In genomic region chr8:120268541-120268980, GRCm38 (mm10) we compare ENCODE assay signal across 9 mouse cellular contexts. TPM values are rescaled to one million over a fixed set of nuclear protein-coding genes. Genes with fewer than 3 reads are reported as not detected.
DNase-seq lines count a peak whose midpoint lies in the region; ATAC-seq lines count a peak whose summit lies in the region.
"Had no signal": no experiment of that assay in that cellular context is flagged by ENCODE, and none has a peak within 500 bp of the region (broad histone marks: within the 10 kb centered on the region; RNA-seq: fewer than 3 reads in every experiment).

No protein-coding gene starts in this region.

- no peak overlapping the region for H3K9ac ChIP-seq in forebrain, embryonic 12.5 days
- H3K9ac ChIP-seq in limb, embryonic 11.5 days (ENCODE audit: low read length) = no peak overlapping the region
- H3K9ac ChIP-seq: neural tube, embryonic 12.5 days had no signal

- H3K36me3 ChIP-seq in forebrain, embryonic 12.5 days (replicated peaks) = no peaks in the 10 kb centered on the region
- H3K36me3 ChIP-seq in limb, embryonic 11.5 days (ENCODE audit: control insufficient read depth, insufficient read depth, low read length) = no peaks in the 10 kb centered on the region
- H3K36me3 ChIP-seq: neural tube, embryonic 12.5 days had no signal

- peaks cover 67% of the 10 kb centered on the region for H3K4me1 ChIP-seq in forebrain, embryonic 12.5 days
- peaks cover 74% of the 10 kb centered on the region for H3K4me1 ChIP-seq in limb, embryonic 11.5 days (ENCODE audit: control insufficient read depth, insufficient read depth, low read length)

- no peak overlapping the region for H3K4me3 ChIP-seq in forebrain, embryonic 12.5 days (replicated peaks)
- H3K4me3 ChIP-seq in limb, embryonic 11.5 days (ENCODE audit: low read depth, low read length) = no peak overlapping the region
- H3K4me3 ChIP-seq: neural tube, embryonic 12.5 days had no signal

- H3K9me3 ChIP-seq in forebrain, embryonic 12.5 days = no peaks in the 10 kb centered on the region
- no peaks in the 10 kb centered on the region for H3K9me3 ChIP-seq in limb, embryonic 11.5 days (ENCODE audit: control insufficient read depth, low read length)
- H3K9me3 ChIP-seq: neural tube, embryonic 12.5 days had no signal

- WGBS in forebrain, embryonic 12.5 days = 75% methylated on average over 19 of the region's 19 CpGs
- 75% methylated on average over 19 of the region's 19 CpGs for WGBS in limb, embryonic 11.5 days

- no peak overlapping the region for H3K4me2 ChIP-seq in forebrain, embryonic 12.5 days
- H3K4me2 ChIP-seq in limb, embryonic 11.5 days (ENCODE audit: low read depth, severe bottlenecking) = no peak overlapping the region
- H3K4me2 ChIP-seq: neural tube, embryonic 12.5 days had no signal

- H3K27ac ChIP-seq in forebrain, embryonic 12.5 days = peak overlapping the region; percentile 31; the same call in 1 of the 2 replicates
- H3K27ac ChIP-seq in limb, embryonic 11.5 days (replicated peaks; ENCODE audit: low read depth, low read length) = peak overlapping the region; percentile 36; the same call in 1 of the 2 replicates
- H3K27ac ChIP-seq: neural tube, embryonic 12.5 days had no signal

- ATAC-seq in forebrain, embryonic 12.5 days (ENCODE audit: low FRiP score) = no peak
- ATAC-seq in limb, embryonic 11.5 days (ENCODE audit: insufficient number of reproducible peaks, low FRiP score, low TSS enrichment, low read depth) = no peak

- DNase-seq in cerebellum, adult 8-10 months = peak; percentile 27
- DNase-seq in cerebellum, postnatal 4 days (ENCODE audit: low spot score in 2 of 2) = no peak
- peak; percentile 45 to 60 for DNase-seq in left cerebral cortex, adult 18-20 months (ENCODE audit: low spot score in 2 of 2)
- no peak for DNase-seq in left cerebral cortex, adult 11 months (ENCODE audit: low spot score)
- DNase-seq in limb, embryonic 11.5 days (ENCODE audit: low spot score) = no peak
- no peak for DNase-seq in spleen, postnatal 10 days (ENCODE audit: low spot score in 2 of 2)
- no peak for DNase-seq in urinary bladder, postnatal 25 days (ENCODE audit: low spot score)

- 0 out of 2 replicates have a peak, but pooled peaks cover 11% of the 10 kb centered on the region for H3K27me3 ChIP-seq in forebrain, embryonic 12.5 days
- no peaks in the 10 kb centered on the region for H3K27me3 ChIP-seq in limb, embryonic 11.5 days (ENCODE audit: control insufficient read depth, insufficient read depth, low read length)
- H3K27me3 ChIP-seq: neural tube, embryonic 12.5 days had no signal

RNA-seq across cellular contexts. Expression of gene Gse1, which starts 40.3 kb away (rescaled TPM):
- 10 to 100 TPM; 79.8 to 90.8 TPM for total RNA-seq in left cerebral cortex, adult 18-20 months (2021)
- 20.4 and 27.0 TPM in 2 replicates for polyA plus RNA-seq in forebrain, embryonic 12.5 days (2016; fragmentation: Nextera tagmentation; extraction: Ambion mirVana)
- 6.6 and 8.2 TPM in 2 replicates for polyA plus RNA-seq in limb, embryonic 11.5 days (2014; fragmentation: Nextera tagmentation; extraction: Ambion mirVana)

Comparison
In these comparisons a context has a peak if more than half of its experiments do, and no peak if none do; other contexts are left out.
1. DNase-seq: peak in cerebellum, adult 8-10 months (single experiment) and left cerebral cortex, adult 18-20 months (2 of 2); none in cerebellum, postnatal 4 days (0 of 2), left cerebral cortex, adult 11 months (single experiment), limb, embryonic 11.5 days (single experiment), spleen, postnatal 10 days (0 of 2) and urinary bladder, postnatal 25 days (single experiment).